Mouse (Mus musculus): ENCODE results near the gene Stard10. TPM values are rescaled to one million over a fixed set of nuclear protein-coding genes. Genes with fewer than 3 reads are reported as not detected.

The Stard10 gene
- 10 to 100 TPM; 13.2 to 14.6 TPM for total RNA-seq (2021)

- intact Hi-C loops (cut with DNase I) = no loop called here
- no peak for DNase-seq
Observed at GRCm38 (mm10) chr7:101317014-101317413, at the start of gene Stard10. TSS of gene Stard10 (plus strand) at chr7:101317086.

- no peak for DNase-seq
- intact Hi-C loops (cut with DNase I) = loop anchor here (5.0 kb wide), 1 partner anchor 205 kb away; no protein-coding TSS in a partner anchor
Observed at GRCm38 (mm10) chr7:101267457-101268259, 49.2 kb upstream of the Stard10 start.

DNA sequence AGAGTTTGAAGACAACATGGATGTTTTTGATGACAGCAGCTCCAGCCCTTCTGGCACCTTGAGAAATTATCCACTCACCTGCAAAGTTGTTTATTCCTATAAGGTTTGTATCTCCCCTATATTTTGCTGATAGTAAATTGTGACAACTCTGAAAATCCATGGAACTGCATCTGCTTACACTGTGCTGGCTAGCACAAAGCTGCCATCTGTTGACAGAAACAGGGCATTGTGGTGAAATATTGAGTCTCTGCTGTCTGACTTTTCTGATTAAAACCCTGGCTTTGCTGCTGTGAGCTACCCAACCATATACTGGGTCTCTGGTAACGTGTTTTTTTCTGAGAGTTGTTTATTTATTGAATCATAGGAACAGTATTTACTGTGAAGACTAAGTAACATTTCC lies 45.3 kb upstream of the Stard10 start:
- intact Hi-C loops (cut with DNase I) = no loop called here

GRCm38 (mm10) chr7:101272466-101273160 lies 44.3 kb upstream of the Stard10 start:
- DNase-seq = no peak
- intact Hi-C loops (cut with DNase I) = no loop called here

More for the DNA sequence above, 45.3 kb upstream of the Stard10 start:
- no peak for DNase-seq

DNA sequence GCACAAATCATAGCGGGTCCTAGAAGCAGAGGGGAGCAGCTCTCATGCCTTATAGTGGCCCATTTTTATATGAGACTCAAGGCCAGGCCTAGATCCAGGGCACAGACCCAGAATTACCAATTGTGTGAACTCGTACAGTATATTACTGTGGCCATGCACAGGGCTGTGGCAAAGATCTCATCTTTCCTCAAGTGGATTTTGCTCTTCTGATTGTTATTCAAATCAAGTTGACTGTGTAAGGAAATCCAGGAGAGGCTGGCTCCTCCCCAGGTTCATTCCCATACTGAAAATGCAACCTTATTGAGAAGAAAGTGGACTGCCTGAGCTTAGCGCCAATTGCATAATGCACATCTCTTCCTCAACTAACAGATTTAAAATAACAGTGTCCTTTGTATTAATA lies 34.2 kb upstream of the Stard10 start:
- intact Hi-C loops (cut with DNase I) = no loop called here
- no peak for DNase-seq

DNA sequence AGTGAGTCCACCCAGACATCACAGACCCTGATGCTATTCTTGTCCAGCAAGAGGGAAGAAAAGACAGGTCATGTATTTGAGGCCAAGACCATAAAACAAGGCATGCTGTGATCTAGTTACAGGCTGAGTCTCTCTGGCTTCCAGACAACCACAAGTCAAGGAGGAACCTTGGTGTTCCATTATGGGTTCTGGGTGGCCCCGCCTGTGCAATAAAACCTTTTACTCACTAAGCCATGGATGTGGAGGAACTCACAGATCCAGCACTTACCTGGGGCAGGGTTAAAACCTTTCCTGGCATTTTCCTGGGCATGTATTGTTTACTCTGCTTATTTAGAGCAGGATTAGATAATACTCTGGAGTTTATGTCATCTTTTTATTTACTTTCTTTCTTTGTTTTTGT lies 32.4 kb upstream of the Stard10 start:
- no peak for DNase-seq
- intact Hi-C loops (cut with DNase I) = no loop called here

DNA sequence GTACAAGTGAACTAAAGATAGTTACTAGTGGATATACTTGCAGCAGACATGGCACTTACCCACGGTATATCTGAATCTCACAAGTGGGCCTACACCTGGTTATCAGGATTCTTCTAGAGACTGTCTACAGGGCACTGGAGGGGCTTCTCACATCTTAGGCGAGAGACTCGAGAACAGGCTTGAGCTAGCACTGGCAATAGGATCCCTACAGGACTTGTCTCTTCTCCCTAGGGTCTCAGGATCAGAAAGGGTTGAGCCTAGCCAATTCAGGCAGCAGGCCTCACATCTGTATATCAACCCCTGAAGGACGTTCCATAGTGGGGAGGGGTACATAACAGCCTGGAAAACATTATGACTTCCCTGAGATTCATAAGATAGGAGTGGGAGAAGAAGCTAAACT lies 30.0 kb upstream of the Stard10 start:
- DNase-seq = no peak

GRCm38 (mm10) chr7:101287820-101288219 lies 29.1 kb upstream of the Stard10 start:
- intact Hi-C loops (cut with DNase I) = loop anchor here (5.0 kb wide), 1 partner anchor 226 kb away; no protein-coding TSS in a partner anchor
- DNase-seq = no peak

More for the DNA sequence above, 30.0 kb upstream of the Stard10 start:
- intact Hi-C loops (cut with DNase I) = loop anchor here (5.0 kb wide), 1 partner anchor 225 kb away; no protein-coding TSS in a partner anchor

GRCm38 (mm10) chr7:101288436-101288835 lies 28.4 kb upstream of the Stard10 start:
- intact Hi-C loops (cut with DNase I) = loop anchor here (5.0 kb wide), 1 partner anchor 226 kb away; no protein-coding TSS in a partner anchor
- DNase-seq = peak; percentile 58

GRCm38 (mm10) chr7:101290401-101290800 lies 26.5 kb upstream of the Stard10 start:
- intact Hi-C loops (cut with DNase I) = no loop called here
- no peak for DNase-seq

DNA sequence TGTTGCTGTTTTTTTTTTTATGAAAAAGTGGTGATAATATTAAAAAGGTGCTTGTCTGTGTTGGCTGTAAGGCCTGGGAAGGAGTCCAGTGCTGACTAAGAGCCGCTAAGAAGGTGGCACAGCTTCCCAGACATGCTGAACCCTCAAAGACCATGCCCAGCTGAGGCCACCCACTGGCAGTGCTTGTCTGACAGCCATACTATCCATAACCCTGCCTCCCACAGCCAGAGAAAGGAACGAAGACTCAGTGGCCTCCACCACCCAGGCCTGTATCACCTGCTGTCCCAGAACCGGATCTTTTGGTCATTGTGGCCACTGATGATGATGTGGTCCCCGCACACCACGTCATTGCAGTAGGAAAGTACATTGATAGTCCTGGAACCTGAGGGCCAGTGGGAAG lies 25.7 kb upstream of the Stard10 start:
- no peak for DNase-seq
- intact Hi-C loops (cut with DNase I) = no loop called here

DNA sequence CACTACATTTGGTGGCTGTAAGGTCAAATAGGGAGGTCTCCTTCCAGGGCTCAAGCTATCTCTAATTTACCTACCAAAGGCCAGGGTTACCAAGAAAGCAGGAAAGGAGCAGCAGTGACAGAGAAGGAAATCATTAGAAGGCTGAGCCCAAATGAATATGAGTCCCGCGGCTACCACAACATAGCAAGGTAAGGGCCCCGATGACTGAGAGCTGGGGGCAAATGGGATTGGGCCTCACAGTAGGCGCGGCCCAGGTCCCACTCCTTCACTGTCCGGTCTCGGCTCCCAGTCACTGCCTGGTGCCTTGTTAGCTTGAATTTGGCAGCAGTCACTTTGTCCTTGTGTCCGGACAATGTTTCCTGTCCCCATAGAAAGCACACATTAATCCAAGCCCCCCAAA lies 25.2 kb upstream of the Stard10 start:
- intact Hi-C loops (cut with DNase I) = no loop called here
- no peak for DNase-seq

DNA sequence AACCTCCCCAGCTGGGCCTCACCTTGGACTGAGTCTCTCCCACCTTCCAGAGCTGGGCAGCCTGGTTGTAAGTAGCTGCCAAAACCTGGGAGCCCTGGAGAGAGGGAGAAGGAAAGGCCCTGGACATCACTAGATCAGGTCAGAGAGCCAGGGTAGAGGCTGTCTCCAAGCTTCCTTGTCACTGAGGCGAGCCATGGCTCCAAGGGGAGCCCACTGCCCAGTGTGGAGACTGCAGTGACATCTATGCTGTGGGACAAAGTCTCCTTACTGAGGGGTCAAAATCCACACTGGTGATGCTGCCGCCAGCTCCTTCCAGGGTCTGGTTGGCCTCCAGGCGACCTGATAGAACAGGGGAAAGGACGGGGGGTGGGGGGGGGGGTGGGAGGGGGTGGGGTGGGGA lies 24.8 kb upstream of the Stard10 start:
- intact Hi-C loops (cut with DNase I) = no loop called here
- no peak for DNase-seq

- intact Hi-C loops (cut with DNase I) = no loop called here
- no peak for DNase-seq
Observed at GRCm38 (mm10) chr7:101292696-101293095, 24.2 kb upstream of the Stard10 start.

DNA sequence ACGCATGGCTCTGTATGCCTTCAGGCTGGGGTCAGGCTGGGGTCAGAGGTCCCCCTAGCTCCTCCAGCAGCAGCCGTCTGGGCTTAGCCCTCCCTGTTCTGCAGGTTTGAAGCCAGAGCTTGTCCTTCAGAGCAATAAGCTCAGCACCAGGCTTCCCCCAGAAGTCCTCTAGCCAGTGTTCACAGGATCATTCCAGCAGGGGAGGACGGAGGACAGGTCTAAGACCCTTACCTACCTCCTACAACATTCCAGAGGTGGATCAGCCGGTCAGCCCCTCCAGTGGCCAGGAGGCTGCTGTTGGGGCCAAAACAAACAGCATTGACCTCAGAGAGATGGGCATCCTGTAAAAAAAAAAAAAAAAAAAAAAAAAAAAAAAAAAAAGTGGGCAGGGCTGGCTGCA lies 23.7 kb upstream of the Stard10 start:
- intact Hi-C loops (cut with DNase I) = no loop called here
- DNase-seq = no peak

DNA sequence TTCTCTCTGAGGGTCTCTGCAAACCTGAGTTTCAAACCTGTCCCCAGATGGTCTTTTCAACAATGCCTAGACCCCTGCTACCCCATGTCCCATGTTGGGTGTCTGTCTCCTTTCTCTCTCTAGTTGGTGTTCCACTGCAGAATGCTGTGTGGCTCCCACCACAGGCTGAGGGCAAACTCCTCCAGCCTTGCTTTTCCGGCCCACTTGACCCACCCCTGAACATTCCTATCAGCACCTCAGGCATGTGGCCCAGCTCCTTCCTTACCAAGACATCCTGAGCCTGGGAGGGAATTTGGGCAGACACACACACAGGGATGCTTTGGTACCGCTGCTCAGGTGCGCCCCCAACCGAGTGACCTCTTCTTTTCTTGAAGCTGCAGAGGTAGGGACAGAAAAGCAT lies 23.3 kb upstream of the Stard10 start:
- intact Hi-C loops (cut with DNase I) = no loop called here
- DNase-seq = no peak

DNA sequence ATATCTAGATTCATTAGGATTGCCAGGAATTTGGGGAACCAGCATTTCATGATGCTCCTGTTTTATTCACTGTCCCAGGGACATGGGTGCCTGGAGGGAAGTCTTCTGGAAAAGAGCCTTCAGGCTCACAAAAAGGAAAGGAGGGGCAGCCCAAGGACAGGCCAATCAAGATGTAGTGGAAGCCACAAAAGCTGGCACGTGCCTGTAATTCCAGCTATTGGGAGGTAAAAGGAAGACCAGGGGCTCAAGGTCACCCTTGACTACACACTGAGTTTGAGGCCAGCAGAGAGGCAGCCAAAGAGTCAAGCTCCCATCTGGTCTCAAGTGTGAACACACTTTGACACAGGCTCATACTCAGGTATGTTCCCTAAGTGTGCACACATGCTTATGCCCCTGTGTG lies 21.4 kb upstream of the Stard10 start:
- intact Hi-C loops (cut with DNase I) = no loop called here
- DNase-seq = no peak

- peak; percentile 86 for DNase-seq
- intact Hi-C loops (cut with DNase I) = no loop called here
Observed at GRCm38 (mm10) chr7:101296252-101297022, 20.4 kb upstream of the Stard10 start.

GRCm38 (mm10) chr7:101297023-101297405 lies 19.9 kb upstream of the Stard10 start:
- DNase-seq = no peak
- intact Hi-C loops (cut with DNase I) = no loop called here

DNA sequence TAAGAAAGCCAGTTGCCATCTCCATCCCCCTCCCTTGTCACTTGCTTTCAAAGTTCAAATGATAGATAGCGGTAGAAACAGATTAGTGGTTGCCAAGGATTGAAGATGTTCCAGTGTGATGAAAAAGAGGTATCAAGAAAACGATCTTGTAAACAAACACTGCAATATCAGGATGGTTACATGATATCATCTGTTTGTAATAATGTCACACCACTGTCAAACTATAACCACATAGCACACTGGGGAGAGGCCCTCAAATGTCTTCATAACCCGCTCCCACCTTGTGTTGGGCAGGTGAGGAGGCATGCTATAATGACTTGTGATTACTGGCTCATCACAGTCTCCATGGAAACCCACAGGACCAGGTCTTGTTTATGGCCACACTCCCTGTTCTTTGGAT lies 18.5 kb upstream of the Stard10 start:
- DNase-seq = no peak
- intact Hi-C loops (cut with DNase I) = no loop called here

DNA sequence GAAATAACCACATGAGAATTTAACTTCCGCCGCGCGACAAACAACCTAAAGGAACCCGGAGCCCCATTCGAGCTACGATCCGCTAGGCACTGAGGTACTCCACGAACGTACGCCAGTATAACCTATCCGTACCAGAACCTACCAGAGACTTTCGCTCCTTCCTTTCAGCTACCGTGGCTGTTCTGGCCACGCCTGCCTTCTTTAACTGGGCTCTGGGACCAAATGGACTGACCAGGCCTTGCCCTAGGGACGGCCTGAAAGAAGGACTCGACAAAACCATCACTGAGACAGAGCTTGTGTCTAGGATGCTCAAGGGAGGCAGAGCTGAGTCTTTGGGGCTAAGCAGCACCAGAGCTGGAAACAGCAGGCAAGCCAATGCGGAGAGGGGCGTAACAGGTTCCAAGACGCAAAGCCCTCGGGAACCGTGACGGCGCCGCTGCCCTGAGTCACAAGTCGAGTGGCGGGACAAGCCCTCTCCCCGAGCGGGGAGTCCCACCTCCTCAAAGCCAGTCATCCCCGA lies 15.5 kb upstream of the Stard10 start:
- intact Hi-C loops (cut with DNase I) = no loop called here
- DNase-seq = no peak

Measured in left cerebral cortex, postnatal 4 days (tissue).